8 mouse cellular contexts compared by ENCODE assay signal in genomic region chr11:83472324-83473234, GRCm38 (mm10). TPM values are rescaled to one million over a fixed set of nuclear protein-coding genes. Genes with fewer than 3 reads are reported as not detected.
DNase-seq lines count a peak whose midpoint lies in the region; ATAC-seq and TF ChIP-seq lines count a peak whose summit lies in the region.

TSS of gene Taf15 (plus strand) at chr11:83473086.

- peak within 1 kb of the TSS; percentile 96 for H3K4me3 ChIP-seq in forebrain, embryonic 10.5 days
- H3K4me3 ChIP-seq in heart, embryonic 15.5 days: peak within 1 kb of the TSS; percentile 94
- H3K4me3 ChIP-seq in liver, embryonic 14.5 days (ENCODE audit: insufficient read depth in 1 of 2, low read depth in 2 of 2, low read length in 2 of 2): peak within 1 kb of the TSS; percentile 79 to 100
- H3K4me3 ChIP-seq in neural tube, embryonic 11.5 days (ENCODE audit: low read depth, low read length): peak within 1 kb of the TSS; percentile 93
- H3K4me3 ChIP-seq in stomach, postnatal 0 days (ENCODE audit: low read depth, low read length): peak within 1 kb of the TSS; percentile 91

- peak within 1 kb of the TSS; percentile 86 for H3K9ac ChIP-seq in heart, embryonic 15.5 days
- H3K9ac ChIP-seq in liver, embryonic 14.5 days (replicated peaks): peak within 1 kb of the TSS; percentile 94
- H3K9ac ChIP-seq in neural tube, embryonic 11.5 days (ENCODE audit: low read length): peak within 1 kb of the TSS; percentile 87
- peak within 1 kb of the TSS; percentile 91 for H3K9ac ChIP-seq in stomach, postnatal 0 days (ENCODE audit: low read length)

- peak within 1 kb of the TSS; percentile 69 for H3K4me2 ChIP-seq in heart, embryonic 15.5 days
- H3K4me2 ChIP-seq in liver, embryonic 14.5 days (ENCODE audit: low read depth): peak within 1 kb of the TSS; percentile 93
- peak within 1 kb of the TSS; percentile 94 for H3K4me2 ChIP-seq in neural tube, embryonic 11.5 days (ENCODE audit: low read depth)
- H3K4me2 ChIP-seq in stomach, postnatal 0 days (replicated peaks; ENCODE audit: low read depth): peak within 1 kb of the TSS; percentile 76

- peaks cover 23% of the 10 kb centered on the region for H3K27me3 ChIP-seq in forebrain, embryonic 10.5 days (ENCODE audit: poor library complexity, severe bottlenecking)
- no peaks in the 10 kb centered on the region for H3K27me3 ChIP-seq in heart, embryonic 15.5 days
- H3K27me3 ChIP-seq in liver, embryonic 14.5 days (ENCODE audit: control insufficient read depth, insufficient read depth, low read length): no peaks in the 10 kb centered on the region
- H3K27me3 ChIP-seq in neural tube, embryonic 11.5 days (ENCODE audit: control insufficient read depth, insufficient read depth, low read length): no peaks in the 10 kb centered on the region
- no peaks in the 10 kb centered on the region for H3K27me3 ChIP-seq in stomach, postnatal 0 days (ENCODE audit: control insufficient read depth, insufficient read depth, low read length)

- H3K9me3 ChIP-seq in forebrain, embryonic 10.5 days: no peaks in the 10 kb centered on the region
- H3K9me3 ChIP-seq in heart, embryonic 15.5 days (replicated peaks): no peaks in the 10 kb centered on the region
- H3K9me3 ChIP-seq in liver, embryonic 14.5 days (ENCODE audit: control insufficient read depth, low read length): no peaks in the 10 kb centered on the region
- H3K9me3 ChIP-seq in neural tube, embryonic 11.5 days (ENCODE audit: control insufficient read depth, low read length): no peaks in the 10 kb centered on the region
- H3K9me3 ChIP-seq in stomach, postnatal 0 days (ENCODE audit: control insufficient read depth, low read length): no peaks in the 10 kb centered on the region

- H3K36me3 ChIP-seq in forebrain, embryonic 10.5 days (replicated peaks): peaks cover 26% of the 10 kb centered on the region
- H3K36me3 ChIP-seq in heart, embryonic 15.5 days: peaks cover 7% of the 10 kb centered on the region
- H3K36me3 ChIP-seq in liver, embryonic 14.5 days (replicated peaks; ENCODE audit: control insufficient read depth, insufficient read depth, low read depth): peaks cover 13% of the 10 kb centered on the region
- H3K36me3 ChIP-seq in neural tube, embryonic 11.5 days (ENCODE audit: control insufficient read depth, insufficient read depth, low read length): no peaks in the 10 kb centered on the region
- H3K36me3 ChIP-seq in stomach, postnatal 0 days (ENCODE audit: control insufficient read depth, insufficient read depth, low read length): no peaks in the 10 kb centered on the region

- peak; percentile 56 for TF ChIP-seq EP300 in liver, embryonic 14.5 days (IDR thresholded peaks at IDR 0.05; ENCODE audit: low read depth)
- peak; percentile 42 for TF ChIP-seq EP300 in stomach, postnatal 0 days (optimal IDR thresholded peaks at IDR 0.05)

- peak within 1 kb of the TSS; percentile 99 for H3K27ac ChIP-seq in forebrain, embryonic 10.5 days
- peak within 1 kb of the TSS; percentile 89 for H3K27ac ChIP-seq in heart, embryonic 15.5 days
- peak within 1 kb of the TSS; percentile 43 for H3K27ac ChIP-seq in liver, embryonic 14.5 days
- H3K27ac ChIP-seq in neural tube, embryonic 11.5 days (ENCODE audit: low read depth, low read length): peak within 1 kb of the TSS; percentile 94
- H3K27ac ChIP-seq in stomach, postnatal 0 days (replicated peaks): peak within 1 kb of the TSS; percentile 94

- WGBS in forebrain, embryonic 10.5 days: under 1% methylated on average over 66 of the region's 66 CpGs
- WGBS in heart, embryonic 15.5 days: under 1% methylated on average over 66 of the region's 66 CpGs
- under 1% methylated on average over 66 of the region's 66 CpGs for WGBS in liver, embryonic 14.5 days (ENCODE audit: insufficient replicate concordance)
- under 1% methylated on average over 66 of the region's 66 CpGs for WGBS in neural tube, embryonic 11.5 days
- WGBS in stomach, postnatal 0 days: under 1% methylated on average over 66 of the region's 66 CpGs

- H3K4me1 ChIP-seq in forebrain, embryonic 10.5 days: peaks cover 24% of the 10 kb centered on the region
- H3K4me1 ChIP-seq in heart, embryonic 15.5 days (replicated peaks): peaks cover 22% of the 10 kb centered on the region
- peaks cover 10 to 16% of the 10 kb centered on the region in 2 experiments for H3K4me1 ChIP-seq in liver, embryonic 14.5 days (replicated peaks; ENCODE audit: control insufficient read depth in 2 of 2, insufficient read depth in 2 of 2, low read length in 1 of 2)
- peaks cover 7% of the 10 kb centered on the region for H3K4me1 ChIP-seq in neural tube, embryonic 11.5 days (ENCODE audit: control insufficient read depth, insufficient read depth, low read length)
- peaks cover 5% of the 10 kb centered on the region for H3K4me1 ChIP-seq in stomach, postnatal 0 days (replicated peaks; ENCODE audit: control insufficient read depth, insufficient read depth)

- DNase-seq in CD8-positive naive resting alpha-beta T cell, adult 2 months (ENCODE audit: low read depth in 2 of 2, low spot score in 2 of 2): peak; percentile 97 to 98
- peak; percentile 99 for DNase-seq in c-Kit-positive CD71-negative TER-119-negative erythroid progenitor cells, embryonic 14.5 days (ENCODE audit: low read depth)
- peak; percentile 97 for DNase-seq in forebrain, embryonic 10.5 days (ENCODE audit: extremely low spot score, low spot score)
- peak; percentile 97 to 99 for DNase-seq in kidney, postnatal 25 days
- peak; percentile 99 to 100 (median 99) for DNase-seq in liver, embryonic 14.5 days (ENCODE audit: low read depth in 3 of 3, low spot score in 3 of 3)
- DNase-seq in neural tube, embryonic 11.5 days (ENCODE audit: low spot score): peak; percentile 99
- peak; percentile 98 for DNase-seq in stomach, postnatal 0 days (ENCODE audit: low spot score)

- TF ChIP-seq CTCF in liver, embryonic 14.5 days (IDR thresholded peaks at IDR 0.05; ENCODE audit: low read depth): peak; percentile 78
- peak; percentile 86 for TF ChIP-seq CTCF in stomach, postnatal 0 days (IDR thresholded peaks at IDR 0.05; ENCODE audit: low read depth)

- ATAC-seq in heart, embryonic 15.5 days (replicated peaks; ENCODE audit: insufficient number of reproducible peaks, insufficient read depth, low FRiP score, low read depth): peak; percentile 97
- peak; percentile 96 for ATAC-seq in liver, embryonic 14.5 days (ENCODE audit: insufficient read depth)
- peak; percentile 98 for ATAC-seq in neural tube, embryonic 11.5 days (ENCODE audit: insufficient read depth, low FRiP score, low TSS enrichment)
- peak; percentile 98 for ATAC-seq in stomach, postnatal 0 days (ENCODE audit: low FRiP score, low TSS enrichment)

RNA-seq across cellular contexts. Expression of gene Taf15, which starts in this region (rescaled TPM):
- polyA plus RNA-seq in forebrain, embryonic 10.5 days (2016; fragmentation: Nextera tagmentation; extraction: Ambion mirVana): 14.2 and 14.6 TPM in 2 replicates
- polyA plus RNA-seq in heart, embryonic 15.5 days (2015; fragmentation: Nextera tagmentation; extraction: Ambion mirVana): 8.8 and 10.5 TPM in 2 replicates
- 18.4 and 43.1 TPM in 2 replicates for polyA plus RNA-seq in liver, embryonic 14.5 days (2012; rRNA removed)
- polyA plus RNA-seq in liver, embryonic 14.5 days (2014; fragmentation: Nextera tagmentation; extraction: Ambion mirVana): 1.9 and 2.2 TPM in 2 replicates
- 9.1 TPM in 2 replicates for polyA plus RNA-seq in neural tube, embryonic 11.5 days (2014; fragmentation: Nextera tagmentation; extraction: Ambion mirVana)
- 2.8 and 4.0 TPM in 2 replicates for polyA plus RNA-seq in stomach, postnatal 0 days (2015; fragmentation: Nextera tagmentation; extraction: Ambion mirVana)

Comparison
In these comparisons a context has a peak if more than half of its experiments do, and no peak if none do; other contexts are left out.
1. Peak in every context shown above with its lines: DNase-seq, ATAC-seq, H3K4me3 ChIP-seq and H3K27ac ChIP-seq.
2. H3K27ac ChIP-seq: peak in every context shown above with its lines; median percentile 99 in forebrain, embryonic 10.5 days; 94 in neural tube, embryonic 11.5 days; 94 in stomach, postnatal 0 days; 89 in heart, embryonic 15.5 days; 43 in liver, embryonic 14.5 days.